Comparison of ENCODE assay signal across 32 mouse cellular contexts in genomic region chr4:135752779-135753164, GRCm38 (mm10). TPM values are rescaled to one million over a fixed set of nuclear protein-coding genes. Genes with fewer than 3 reads are reported as not detected.
DNase-seq lines count a peak whose midpoint lies in the region; ATAC-seq and TF ChIP-seq lines count a peak whose summit lies in the region.
"Had no signal": no experiment of that assay in that cellular context is flagged by ENCODE, and none has a peak within 500 bp of the region (broad histone marks: within the 10 kb centered on the region; RNA-seq: fewer than 3 reads in every experiment).

No protein-coding gene starts in this region.

- no peak for TF ChIP-seq CTCF in intestine, postnatal 0 days (IDR thresholded peaks at IDR 0.05; ENCODE audit: low read depth)
- no peak for TF ChIP-seq CTCF in small intestine, adult 2 months (IDR thresholded peaks at IDR 0.05; ENCODE audit: extremely low read depth, insufficient read length, insufficient replicate concordance, low read depth, low read length)

- H3K4me3 ChIP-seq in intestine, postnatal 0 days (ENCODE audit: low read depth, low read length): no peak overlapping the region
- no peak overlapping the region for H3K4me3 ChIP-seq in liver, embryonic 13.5 days (replicated peaks)
- no peak overlapping the region for H3K4me3 ChIP-seq in small intestine, adult 2 months (ENCODE audit: low read depth, low read length)
- no peak overlapping the region for H3K4me3 ChIP-seq in midbrain, embryonic 13.5 days (replicated peaks)
- no peak overlapping the region for H3K4me3 ChIP-seq in heart, embryonic 11.5 days (ENCODE audit: low read depth, low read length)
- H3K4me3 ChIP-seq: embryonic facial prominence, embryonic 15.5 days; forebrain, embryonic 12.5 days; heart, embryonic 15.5 days; hindbrain, embryonic 12.5 days; lung, embryonic 15.5 days; megakaryocyte, embryonic 14.5 days; neural tube, embryonic 15.5 days had no signal

- DNase-seq in liver, embryonic 13.5 days: no peak
- DNase-seq in adrenal gland, postnatal 36 days: no peak
- DNase-seq in right cerebral cortex, postnatal 36 days (ENCODE audit: low spot score in 2 of 2): no peak
- DNase-seq: adrenal gland, postnatal 25 days; B cell, adult 2 months; cerebellum, adult 18-20 months; forebrain, postnatal 0 days; gastrocnemius, postnatal 14 days; heart, postnatal 36 days; kidney, adult 2 months; kidney, postnatal 4 days; layer of hippocampus, postnatal 36 days; left cerebral cortex, postnatal 4 days; lung, postnatal 36 days; midbrain, embryonic 14.5 days; right cerebral cortex, postnatal 4 days; thymus, postnatal 14 days had no signal

- H3K4me1 ChIP-seq in intestine, postnatal 0 days (replicated peaks; ENCODE audit: control insufficient read depth, insufficient read depth, low read length): peaks cover 14% of the 10 kb centered on the region
- H3K4me1 ChIP-seq in liver, embryonic 13.5 days (replicated peaks): peaks cover 18% of the 10 kb centered on the region
- peaks cover 46% of the 10 kb centered on the region for H3K4me1 ChIP-seq in small intestine, adult 2 months (ENCODE audit: control insufficient read depth, insufficient read depth, insufficient read length, low read length)
- H3K4me1 ChIP-seq in midbrain, embryonic 13.5 days (replicated peaks): no peaks in the 10 kb centered on the region
- H3K4me1 ChIP-seq in heart, embryonic 11.5 days (ENCODE audit: control insufficient read depth, insufficient read depth, low read length): 0 out of 2 replicates have a peak, but pooled peaks cover 3% of the 10 kb centered on the region
- H3K4me1 ChIP-seq: embryonic facial prominence, embryonic 15.5 days; forebrain, embryonic 12.5 days; heart, embryonic 15.5 days; hindbrain, embryonic 12.5 days; lung, embryonic 15.5 days; megakaryocyte, embryonic 14.5 days; neural tube, embryonic 15.5 days had no signal

- peak; percentile 93 for ATAC-seq in intestine, postnatal 0 days
- ATAC-seq in liver, embryonic 13.5 days (ENCODE audit: low read depth): peak; percentile 55
- ATAC-seq in midbrain, embryonic 13.5 days: no peak
- ATAC-seq in heart, embryonic 11.5 days (replicated peaks; ENCODE audit: insufficient number of reproducible peaks, low FRiP score, low TSS enrichment): no peak
- ATAC-seq: forebrain, postnatal 0 days had no signal

- H3K36me3 ChIP-seq in intestine, postnatal 0 days (ENCODE audit: control insufficient read depth, insufficient read depth): peaks cover 35% of the 10 kb centered on the region
- no peaks in the 10 kb centered on the region for H3K36me3 ChIP-seq in liver, embryonic 13.5 days
- peaks cover 54% of the 10 kb centered on the region for H3K36me3 ChIP-seq in small intestine, adult 2 months (ENCODE audit: control insufficient read depth, insufficient read depth, low read length)
- H3K36me3 ChIP-seq in midbrain, embryonic 13.5 days: no peaks in the 10 kb centered on the region
- H3K36me3 ChIP-seq in heart, embryonic 11.5 days (ENCODE audit: control insufficient read depth, insufficient read depth, low read length): no peaks in the 10 kb centered on the region
- H3K36me3 ChIP-seq: embryonic facial prominence, embryonic 15.5 days; forebrain, embryonic 12.5 days; heart, embryonic 15.5 days; hindbrain, embryonic 12.5 days; lung, embryonic 15.5 days; neural tube, embryonic 15.5 days had no signal

- peak overlapping the region; percentile 93 for H3K27ac ChIP-seq in intestine, postnatal 0 days (ENCODE audit: low read depth, low read length)
- H3K27ac ChIP-seq in liver, embryonic 13.5 days: peak overlapping the region; percentile 44; the same call in 1 of the 2 replicates
- H3K27ac ChIP-seq in small intestine, adult 2 months (ENCODE audit: insufficient read depth, low read depth, low read length): peak overlapping the region; percentile 83
- no peak overlapping the region for H3K27ac ChIP-seq in midbrain, embryonic 13.5 days
- H3K27ac ChIP-seq in heart, embryonic 11.5 days (ENCODE audit: low read depth, low read length): no peak overlapping the region
- H3K27ac ChIP-seq: embryonic facial prominence, embryonic 15.5 days; forebrain, embryonic 12.5 days; heart, embryonic 15.5 days; hindbrain, embryonic 12.5 days; kidney, postnatal 0 days; lung, embryonic 15.5 days; neural tube, embryonic 15.5 days had no signal

- no peaks in the 10 kb centered on the region for H3K9me3 ChIP-seq in intestine, postnatal 0 days (ENCODE audit: control insufficient read depth)
- H3K9me3 ChIP-seq in liver, embryonic 13.5 days (replicated peaks): no peaks in the 10 kb centered on the region
- peaks cover 3% of the 10 kb centered on the region; the same call in 1 of the 2 replicates for H3K9me3 ChIP-seq in midbrain, embryonic 13.5 days
- peaks cover 2% of the 10 kb centered on the region; the same call in 1 of the 2 replicates for H3K9me3 ChIP-seq in heart, embryonic 11.5 days (replicated peaks; ENCODE audit: control insufficient read depth, low read length)
- H3K9me3 ChIP-seq: embryonic facial prominence, embryonic 15.5 days had no signal

- H3K4me2 ChIP-seq in intestine, postnatal 0 days (replicated peaks; ENCODE audit: low read depth): no peak overlapping the region
- H3K4me2 ChIP-seq in liver, embryonic 13.5 days: no peak overlapping the region
- no peak overlapping the region for H3K4me2 ChIP-seq in midbrain, embryonic 13.5 days (replicated peaks)
- H3K4me2 ChIP-seq in heart, embryonic 11.5 days: no peak overlapping the region
- H3K4me2 ChIP-seq: embryonic facial prominence, embryonic 15.5 days; forebrain, embryonic 12.5 days; heart, embryonic 15.5 days; hindbrain, embryonic 12.5 days; lung, embryonic 15.5 days; neural tube, embryonic 15.5 days had no signal

- no peaks in the 10 kb centered on the region for H3K27me3 ChIP-seq in intestine, postnatal 0 days (replicated peaks; ENCODE audit: control insufficient read depth, insufficient read depth, low read length)
- H3K27me3 ChIP-seq in liver, embryonic 13.5 days: no peaks in the 10 kb centered on the region
- H3K27me3 ChIP-seq in small intestine, adult 2 months (ENCODE audit: control insufficient read depth, insufficient read depth, low read length): no peaks in the 10 kb centered on the region
- H3K27me3 ChIP-seq in midbrain, embryonic 13.5 days: no peaks in the 10 kb centered on the region
- H3K27me3 ChIP-seq in heart, embryonic 11.5 days (ENCODE audit: control insufficient read depth, insufficient read depth, low read length): no peaks in the 10 kb centered on the region
- H3K27me3 ChIP-seq: embryonic facial prominence, embryonic 15.5 days; forebrain, embryonic 12.5 days; heart, embryonic 15.5 days; hindbrain, embryonic 12.5 days; lung, embryonic 15.5 days; neural tube, embryonic 15.5 days had no signal

- no peak for TF ChIP-seq POLR2A in small intestine, adult 2 months (IDR thresholded peaks at IDR 0.05; ENCODE audit: low read depth, low read length)

- H3K9ac ChIP-seq in intestine, postnatal 0 days (ENCODE audit: low read depth, low read length): no peak overlapping the region
- no peak overlapping the region for H3K9ac ChIP-seq in liver, embryonic 13.5 days
- no peak overlapping the region for H3K9ac ChIP-seq in midbrain, embryonic 13.5 days (replicated peaks)
- H3K9ac ChIP-seq in heart, embryonic 11.5 days (ENCODE audit: low read depth, low read length): no peak overlapping the region
- H3K9ac ChIP-seq: embryonic facial prominence, embryonic 15.5 days; forebrain, embryonic 12.5 days; forebrain, postnatal 0 days; heart, embryonic 15.5 days; hindbrain, embryonic 12.5 days; lung, embryonic 15.5 days; neural tube, embryonic 15.5 days had no signal

- WGBS in intestine, postnatal 0 days: 23% methylated on average over 8 of the region's 8 CpGs
- WGBS in liver, embryonic 13.5 days (ENCODE audit: insufficient replicate concordance): 61% methylated on average over 8 of the region's 8 CpGs
- WGBS in small intestine, adult 2 months: 29% methylated on average over 8 of the region's 8 CpGs
- WGBS in midbrain, embryonic 13.5 days: 91% methylated on average over 8 of the region's 8 CpGs
- WGBS in heart, embryonic 11.5 days (ENCODE audit: insufficient replicate concordance): 74% methylated on average over 8 of the region's 8 CpGs

RNA-seq across cellular contexts. Expression of gene Myom3, which starts 6.7 kb away (rescaled TPM):
- polyA plus RNA-seq in intestine, postnatal 0 days (2015; fragmentation: Nextera tagmentation; extraction: Ambion mirVana): 0.66 and 0.72 TPM in 2 replicates
- polyA plus RNA-seq in liver, embryonic 13.5 days (2015; fragmentation: Nextera tagmentation; extraction: Ambion mirVana): 0.08 and 0.20 TPM in 2 replicates
- polyA plus RNA-seq in small intestine, adult 2 months (2012; rRNA removed): 0.56 and 1.1 TPM in 2 replicates
- under 1 TPM; 0.16 to 0.33 TPM for total RNA-seq in adrenal gland, postnatal 36 days (2021)
- polyA plus RNA-seq in midbrain, embryonic 13.5 days (2015; fragmentation: Nextera tagmentation; extraction: Ambion mirVana): 0.13 and 0.15 TPM in 2 replicates
- polyA plus RNA-seq in heart, embryonic 11.5 days (2014; fragmentation: Nextera tagmentation; extraction: Ambion mirVana): not detected in 2 replicates
- total RNA-seq: granulocyte monocyte progenitor cell, adult 5-6 weeks; monocyte, adult 5-6 weeks had no signal

RNA-seq across cellular contexts. Expression of gene Il22ra1, which starts 24.8 kb away (rescaled TPM):
- polyA plus RNA-seq in intestine, postnatal 0 days (2015; fragmentation: Nextera tagmentation; extraction: Ambion mirVana): 7.7 and 7.8 TPM in 2 replicates
- 0.23 and 0.32 TPM in 2 replicates for polyA plus RNA-seq in liver, embryonic 13.5 days (2015; fragmentation: Nextera tagmentation; extraction: Ambion mirVana)
- 62.3 and 171 TPM in 2 replicates for polyA plus RNA-seq in small intestine, adult 2 months (2012; rRNA removed)
- total RNA-seq in adrenal gland, postnatal 36 days (2021): 1 to 10 TPM in 1 of 2 experiments, under 1 TPM in 1; 0.17 to 1.9 TPM
- polyA plus RNA-seq in midbrain, embryonic 13.5 days (2015; fragmentation: Nextera tagmentation; extraction: Ambion mirVana): not detected in 2 replicates
- not detected in 2 replicates for polyA plus RNA-seq in heart, embryonic 11.5 days (2014; fragmentation: Nextera tagmentation; extraction: Ambion mirVana)
- total RNA-seq: granulocyte monocyte progenitor cell, adult 5-6 weeks; layer of hippocampus, postnatal 36 days; monocyte, adult 5-6 weeks had no signal
- polyA plus RNA-seq: cortical plate, adult 2 months; forebrain, embryonic 12.5 days; forebrain, postnatal 0 days; hindbrain, embryonic 12.5 days; midbrain, embryonic 14.5 days; neural tube, embryonic 15.5 days had no signal

Comparison
In these comparisons a context has a peak if more than half of its experiments do, and no peak if none do; other contexts are left out.
1. ATAC-seq: peak in intestine, postnatal 0 days (single experiment) and liver, embryonic 13.5 days (single experiment); none in midbrain, embryonic 13.5 days (single experiment) and heart, embryonic 11.5 days (single experiment).
2. H3K27ac ChIP-seq: peak in intestine, postnatal 0 days (single experiment), liver, embryonic 13.5 days (single experiment) and small intestine, adult 2 months (single experiment); none in midbrain, embryonic 13.5 days (single experiment) and heart, embryonic 11.5 days (single experiment).